Mouse (Mus musculus): ENCODE results near the gene A430033K04Rik.

A430033K04Rik gene

GRCm38 (mm10) chr5:138694496-138695167, 72.0 kb downstream of the A430033K04Rik start:
- no peak for DNase-seq (ENCODE audit: low spot score in 2 of 2)

GRCm38 (mm10) chr5:138697466-138697865, 74.8 kb downstream of the A430033K04Rik start:
- no peak for DNase-seq (ENCODE audit: low spot score in 2 of 2)

Data from spleen, postnatal 10 days (tissue).